Mouse (Mus musculus): ENCODE measurements around the gene Fbh1. TPM values are rescaled to one million over a fixed set of nuclear protein-coding genes. Genes with fewer than 3 reads are reported as not detected.

Fbh1 gene
- 10 to 100 TPM; 32.8 to 38.9 TPM for total RNA-seq (2021)
- long read RNA-seq, experiment 1, transcript Fbh1-201 (21 exons, 3,567 nt): major isoform, 25 of 56 reads
- long read RNA-seq, experiment 1, partial matches to known transcripts: 6 of 56 reads
- long read RNA-seq, experiment 1, other reads (novel, unspliced or antisense): 25 of 56 reads
- long read RNA-seq, experiment 2, transcript Fbh1-201 (21 exons, 3,567 nt): major isoform, 30 of 63 reads
- long read RNA-seq, experiment 2, partial matches to known transcripts: 4 of 63 reads
- long read RNA-seq, experiment 2, other reads (novel, unspliced or antisense): 29 of 63 reads

DNA sequence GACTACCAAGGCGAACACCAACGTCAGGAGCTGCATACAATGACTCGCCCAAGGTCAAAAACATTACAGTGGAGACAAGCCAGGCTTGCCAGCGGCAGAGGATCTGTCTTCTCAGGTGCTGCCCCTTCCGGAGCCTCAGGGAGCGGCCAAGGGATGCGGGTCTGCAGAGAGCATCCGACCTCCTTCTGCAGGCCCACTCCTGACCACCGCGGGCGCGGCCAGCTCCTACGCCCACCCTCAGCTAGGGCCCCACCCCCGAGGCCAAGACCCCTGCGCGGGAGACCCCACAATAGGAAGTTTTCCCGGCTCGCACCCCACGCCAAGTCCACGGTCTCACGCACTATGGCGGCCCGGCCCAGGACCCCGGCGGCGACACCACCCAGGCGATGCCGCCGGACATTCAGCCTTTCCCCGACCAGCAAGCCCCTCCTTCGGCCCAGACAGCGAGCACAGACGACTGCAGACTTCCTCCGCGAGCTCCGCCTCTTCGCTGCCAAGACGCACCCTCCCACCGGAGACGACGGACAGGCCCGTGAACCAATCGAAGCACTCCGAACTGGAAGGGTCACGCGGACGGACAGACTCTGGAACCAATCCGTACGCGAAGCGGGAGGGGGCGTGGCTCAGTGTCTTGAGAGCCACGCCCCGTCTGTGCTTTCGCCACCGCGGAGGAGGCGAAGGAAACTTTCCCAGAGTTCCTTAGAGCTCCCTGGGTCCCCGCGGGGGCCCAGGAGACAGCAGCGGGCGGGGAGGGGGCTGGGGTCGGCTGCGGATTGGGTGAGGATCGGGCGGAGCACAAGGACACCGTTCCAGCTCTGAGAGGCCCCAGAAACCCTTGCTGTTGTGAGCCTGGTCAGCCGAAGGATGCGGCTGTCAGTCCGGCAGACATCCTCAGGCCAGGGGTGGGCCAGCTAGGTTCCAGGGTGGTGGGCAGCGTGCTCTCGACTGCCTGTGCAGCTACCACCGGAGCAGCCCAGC is at the start of gene Fbh1, which contains the start of gene Ankrd16:
Gene Fbh1, minus strand, starts transcription at position 492 of the 978 bp plus-strand sequence.
Gene Ankrd16, plus strand, starts transcription at position 786 of the 978 bp plus-strand sequence.
- DNase-seq: peak; percentile 100
- intact Hi-C loops (cut with DNase I; ENCODE audit: low total_unique reads): no loop called here

DNA sequence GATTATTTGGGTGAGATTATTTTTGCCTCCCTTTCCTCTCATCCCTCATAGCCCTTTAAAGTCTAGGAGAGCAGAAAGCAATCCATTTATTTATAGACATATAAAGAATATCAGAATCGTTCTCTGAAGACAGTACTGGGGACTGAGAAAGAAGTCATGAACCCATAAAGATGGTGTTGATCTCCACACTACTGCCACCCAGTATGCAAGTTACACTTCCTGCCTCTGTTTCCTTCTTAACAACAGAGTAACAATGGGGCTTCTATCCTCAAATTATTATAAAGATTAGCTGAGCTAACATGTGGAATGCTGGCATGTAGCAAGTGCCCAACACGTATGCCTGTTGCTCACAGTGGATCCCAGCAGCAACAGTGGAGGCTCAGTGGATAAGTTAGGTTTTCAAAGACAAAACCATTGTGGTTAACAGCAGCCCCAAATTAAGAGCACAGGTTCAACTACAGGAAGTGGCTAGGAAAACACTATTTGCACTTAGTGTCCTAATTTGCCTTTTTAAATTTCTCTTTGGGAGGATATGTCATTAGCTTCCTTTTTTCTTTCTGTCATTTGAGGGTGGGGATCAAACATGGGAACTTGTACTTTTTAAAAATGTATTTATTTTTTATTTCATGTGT is 24.0 kb upstream of the Fbh1 start:
- no peak for DNase-seq
- intact Hi-C loops (cut with DNase I; ENCODE audit: low total_unique reads): no loop called here

DNA sequence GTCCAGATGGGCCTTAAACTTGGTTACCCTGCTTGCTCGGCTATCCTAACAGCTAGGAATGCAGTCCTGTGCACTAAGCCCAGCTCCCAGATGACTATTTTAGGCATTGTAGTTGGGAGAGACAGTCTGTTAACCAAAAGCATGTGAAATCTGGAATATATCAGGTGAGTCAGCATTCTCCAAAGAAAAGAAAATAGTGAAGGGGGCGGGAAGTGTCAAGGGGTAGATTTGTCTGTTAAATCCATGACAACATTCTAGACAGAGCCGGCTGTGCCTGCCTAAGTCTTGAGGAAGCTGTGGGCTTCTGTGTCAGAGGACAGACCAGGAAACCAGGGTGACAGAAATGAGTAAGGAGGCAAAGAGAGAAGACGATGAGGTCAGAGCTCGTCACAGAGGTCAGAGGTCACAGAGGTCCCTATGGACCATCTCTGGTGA is 20.6 kb upstream of the Fbh1 start:
- no peak for DNase-seq
- intact Hi-C loops (cut with DNase I; ENCODE audit: low total_unique reads): no loop called here

DNA sequence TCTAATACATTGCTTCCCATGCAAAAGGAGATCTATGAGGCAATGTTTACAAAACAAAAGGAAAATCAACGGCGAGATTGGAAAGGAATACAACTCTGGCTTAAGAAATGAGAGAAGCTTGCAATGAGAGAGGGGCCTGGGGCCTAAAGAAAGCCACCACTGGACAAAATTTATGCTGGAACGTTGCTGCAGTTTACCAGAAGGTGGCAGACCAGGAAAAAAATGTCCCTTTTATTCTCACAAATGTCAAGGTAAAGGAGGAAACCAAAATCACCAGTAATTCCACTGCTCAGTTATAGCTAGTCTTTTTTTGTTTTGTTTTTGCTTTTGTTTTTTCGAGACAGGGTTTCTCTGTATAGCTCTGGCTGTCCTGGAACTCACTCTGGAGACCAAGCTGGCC is 17.3 kb upstream of the Fbh1 start:
- DNase-seq: no peak
- intact Hi-C loops (cut with DNase I; ENCODE audit: low total_unique reads): no loop called here

DNA sequence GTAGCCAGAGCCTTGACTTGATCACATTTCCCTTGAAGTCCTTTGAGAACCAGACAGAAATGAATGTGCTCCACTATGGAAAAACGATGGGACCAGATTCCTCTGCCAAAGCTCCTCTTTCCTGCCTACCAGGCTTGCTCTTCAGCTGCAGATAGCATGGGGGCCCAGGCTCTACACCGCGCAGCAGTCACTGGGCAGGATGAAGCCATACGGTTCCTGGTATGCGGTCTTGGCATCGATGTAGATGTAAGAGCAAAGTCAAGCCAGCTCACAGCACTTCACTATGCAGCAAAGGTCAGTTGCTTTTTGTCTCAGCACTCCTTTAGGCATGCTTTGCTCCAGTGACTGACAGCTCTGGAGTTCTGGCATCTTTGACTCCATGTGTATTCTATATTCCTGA is 6.8 kb upstream of the Fbh1 start:
- intact Hi-C loops (cut with DNase I; ENCODE audit: low total_unique reads): no loop called here
- no peak for DNase-seq

DNA sequence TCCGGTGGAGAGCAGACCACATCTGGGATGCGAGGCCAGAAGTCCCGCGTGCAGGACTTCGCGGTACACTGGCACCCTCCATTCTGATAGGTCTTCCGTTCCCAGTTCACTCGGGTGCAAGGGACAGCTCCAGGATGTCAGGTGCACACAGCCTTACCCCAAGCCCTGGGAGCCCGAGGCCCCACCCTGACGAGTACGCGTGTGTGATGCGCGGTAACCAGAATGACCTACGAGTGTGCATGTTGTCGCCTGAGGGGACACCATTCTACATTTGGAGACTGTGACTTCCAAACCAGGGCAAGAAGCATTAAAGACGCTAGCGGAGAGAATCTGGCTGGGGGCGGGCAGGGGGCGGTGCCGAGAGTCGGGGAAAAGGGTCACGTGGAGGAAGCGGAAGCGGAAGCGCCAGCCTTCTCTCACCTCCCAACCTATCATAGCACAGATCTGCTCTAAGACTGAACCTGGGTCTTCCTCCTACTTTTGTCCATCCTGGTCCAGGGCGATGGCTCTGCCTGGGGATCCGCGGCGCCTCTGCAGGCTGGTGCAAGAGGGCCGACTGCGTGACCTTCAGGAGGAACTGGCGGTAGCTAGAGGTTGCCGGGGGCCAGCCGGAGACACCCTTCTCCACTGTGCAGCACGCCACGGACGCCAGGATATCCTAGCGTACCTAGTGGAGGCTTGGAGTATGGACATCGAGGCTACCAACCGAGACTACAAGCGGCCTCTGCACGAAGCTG is 873 bp upstream of the Fbh1 start:
- intact Hi-C loops (cut with DNase I; ENCODE audit: low total_unique reads): no loop called here
- peak; percentile 87 for DNase-seq

DNA sequence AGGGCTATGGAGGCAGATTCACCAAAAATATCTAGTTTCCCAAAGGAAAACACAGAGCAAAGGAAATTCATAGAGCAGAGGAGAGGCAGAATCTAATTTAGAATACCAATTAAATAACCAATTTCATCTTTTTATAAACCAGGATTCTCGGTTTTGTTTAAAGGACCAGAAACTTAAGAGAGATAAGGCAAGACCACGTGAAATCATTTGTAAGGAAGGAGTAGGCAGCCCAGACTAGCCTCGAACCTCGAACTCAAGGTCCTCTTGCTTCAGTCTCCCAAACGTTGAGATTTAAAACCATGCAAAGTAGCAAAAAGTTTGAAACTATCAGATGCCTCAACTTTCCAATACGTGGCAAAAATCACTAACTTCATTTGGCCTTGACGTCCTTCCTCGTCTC is 967 bp downstream of the Fbh1 start:
- intact Hi-C loops (cut with DNase I; ENCODE audit: low total_unique reads): no loop called here

DNA sequence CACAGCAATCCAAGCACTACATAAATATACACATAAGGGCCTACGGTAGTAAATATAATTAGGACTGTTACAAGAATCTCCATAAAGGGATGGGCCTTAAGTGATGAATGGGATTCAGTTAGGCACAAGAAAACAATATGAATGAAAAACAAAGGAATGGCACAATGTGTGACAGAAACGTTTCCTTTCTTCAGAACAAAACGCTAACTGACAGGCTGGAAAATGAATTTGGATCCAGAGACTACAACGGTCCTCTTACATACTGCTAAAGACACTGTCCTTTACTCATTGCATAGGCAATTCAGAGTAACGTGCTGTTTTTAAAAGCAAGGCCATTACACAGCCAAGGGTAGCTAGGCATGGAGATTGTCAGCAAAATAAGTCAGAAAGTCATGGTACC is 2.3 kb downstream of the Fbh1 start:
- intact Hi-C loops (cut with DNase I; ENCODE audit: low total_unique reads): no loop called here
- DNase-seq: no peak

More for the DNA sequence above, 967 bp downstream of the Fbh1 start:
- no peak for DNase-seq

DNA sequence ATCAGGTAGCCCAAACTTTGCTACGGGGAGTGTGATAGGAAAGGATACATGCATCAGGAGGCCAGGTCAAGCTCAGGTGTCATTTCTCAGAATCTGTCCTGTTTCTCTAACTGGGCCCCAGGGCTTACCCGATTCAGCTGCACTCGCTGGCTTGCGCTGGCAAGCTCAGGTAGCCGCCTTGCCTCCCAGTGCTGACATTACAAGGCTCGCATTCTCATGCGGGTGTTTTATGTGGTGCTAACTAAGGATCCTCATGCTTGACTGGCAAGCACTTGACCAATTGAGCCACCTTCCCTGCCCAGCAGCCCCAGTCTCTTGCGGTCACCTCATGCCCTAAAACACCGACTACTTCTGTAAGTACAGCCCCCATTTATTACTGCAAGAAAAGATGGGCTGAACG is 3.0 kb downstream of the Fbh1 start:
- intact Hi-C loops (cut with DNase I; ENCODE audit: low total_unique reads): no loop called here
- peak; percentile 19 for DNase-seq

DNA sequence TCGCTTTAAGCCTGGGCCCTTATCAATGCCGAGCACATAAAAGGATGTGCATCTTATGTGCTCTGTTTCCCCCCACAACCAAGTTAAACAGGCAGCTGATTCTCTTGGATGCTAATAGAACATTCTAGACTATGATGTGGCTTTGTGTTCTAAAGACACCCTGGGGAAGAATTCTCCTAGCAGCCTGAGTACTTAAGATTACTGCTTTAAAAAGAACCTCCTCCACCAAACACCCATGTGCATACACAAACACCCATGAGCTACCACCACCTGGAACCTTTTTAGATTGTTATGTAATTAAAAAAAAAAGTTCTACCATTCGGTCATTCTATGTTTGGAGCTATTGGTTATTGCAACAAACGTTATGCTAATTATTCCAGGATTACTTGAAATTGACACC is 5.0 kb downstream of the Fbh1 start:
- intact Hi-C loops (cut with DNase I; ENCODE audit: low total_unique reads): no loop called here
- no peak for DNase-seq

DNA sequence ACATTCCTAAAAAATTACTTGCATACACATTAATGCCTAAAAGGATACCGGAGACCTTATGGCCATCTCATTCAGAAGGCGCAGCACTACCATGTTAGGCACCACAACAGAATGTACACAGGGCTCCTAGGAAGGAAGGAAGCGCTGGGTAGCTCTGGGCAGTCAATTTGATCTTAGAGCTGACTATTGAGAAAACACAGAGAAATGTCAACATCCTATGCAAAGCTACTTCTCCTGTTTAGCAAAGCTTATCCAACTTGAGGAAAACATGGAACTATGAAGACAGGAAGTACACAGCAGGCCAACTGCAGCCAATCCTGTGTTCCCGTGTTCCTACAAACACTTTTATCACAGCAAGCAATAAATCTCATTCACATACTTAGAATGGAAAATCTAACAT is 5.7 kb downstream of the Fbh1 start:
- no peak for DNase-seq
- intact Hi-C loops (cut with DNase I; ENCODE audit: low total_unique reads): no loop called here

DNA sequence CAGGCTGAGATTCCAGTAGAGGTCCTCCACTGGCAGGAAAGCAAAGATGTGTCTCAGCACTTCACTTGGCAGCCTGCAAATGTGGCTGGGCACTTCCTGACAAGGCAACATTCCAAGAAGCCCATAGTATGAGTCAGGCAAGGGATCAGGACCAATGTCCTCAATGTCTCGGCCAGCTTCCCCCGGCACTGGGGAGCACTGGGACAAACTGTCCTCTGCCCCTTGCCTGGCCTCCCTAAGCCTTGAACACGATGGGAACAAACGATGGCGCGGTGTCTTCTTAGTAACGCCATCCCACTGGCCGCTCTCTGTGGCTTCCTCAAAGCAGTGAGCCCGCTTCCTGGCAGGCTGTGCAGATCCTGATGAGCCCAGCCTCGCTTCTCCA is 10.2 kb downstream of the Fbh1 start:
- DNase-seq: peak; percentile 23
- intact Hi-C loops (cut with DNase I; ENCODE audit: low total_unique reads): no loop called here

DNA sequence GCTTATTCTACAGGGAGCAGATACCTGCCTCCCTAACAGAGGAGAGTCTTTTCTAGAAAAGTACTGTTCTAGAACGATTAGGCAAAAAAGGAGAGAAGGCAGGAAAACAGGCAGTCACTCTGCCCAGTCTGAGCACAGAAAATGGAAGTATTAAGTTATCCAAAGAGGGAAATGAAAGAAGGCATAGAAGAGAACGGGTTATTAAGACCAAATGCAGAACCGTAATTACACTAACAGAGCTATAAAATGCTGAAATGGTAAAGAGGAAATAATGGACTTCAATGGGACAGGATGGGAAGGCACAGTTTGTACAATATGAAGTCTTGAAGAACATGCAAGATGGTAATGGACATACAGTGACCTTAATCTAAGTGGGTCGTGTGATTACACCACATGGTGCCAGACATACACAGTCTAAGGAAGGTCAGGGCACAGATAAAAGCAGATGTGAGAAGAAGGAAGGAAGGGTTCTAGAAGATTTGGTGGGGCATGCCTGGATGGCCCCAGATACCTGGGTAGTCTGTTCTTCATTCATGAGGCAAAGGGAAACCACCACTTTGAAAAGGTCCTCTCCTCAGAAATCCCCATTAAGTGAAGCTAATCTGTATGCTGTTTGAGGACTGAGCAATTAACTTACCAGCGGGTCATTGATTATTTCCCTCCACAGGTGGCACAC is 10.8 kb downstream of the Fbh1 start:
- intact Hi-C loops (cut with DNase I; ENCODE audit: low total_unique reads): no loop called here
- no peak for DNase-seq

DNA sequence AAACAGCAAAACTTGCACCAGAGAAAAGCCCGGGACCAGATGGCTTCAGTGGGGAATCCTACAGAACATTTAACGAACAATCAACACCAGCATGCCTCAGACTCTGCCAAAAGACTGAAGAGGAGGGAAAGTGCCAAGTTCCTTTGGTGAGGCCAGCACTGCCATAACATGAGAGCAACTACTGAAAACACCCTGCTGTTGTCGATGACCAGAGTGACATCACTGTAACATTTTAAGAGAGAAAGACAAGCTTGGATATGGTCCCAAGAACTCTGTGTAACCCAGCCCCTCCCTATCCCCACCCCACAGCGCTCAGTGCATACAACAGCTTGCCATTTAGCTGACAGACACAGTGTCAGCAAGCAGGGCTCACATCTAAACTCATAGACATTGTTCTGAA is 11.7 kb downstream of the Fbh1 start:
- intact Hi-C loops (cut with DNase I; ENCODE audit: low total_unique reads): no loop called here
- DNase-seq: no peak

DNA sequence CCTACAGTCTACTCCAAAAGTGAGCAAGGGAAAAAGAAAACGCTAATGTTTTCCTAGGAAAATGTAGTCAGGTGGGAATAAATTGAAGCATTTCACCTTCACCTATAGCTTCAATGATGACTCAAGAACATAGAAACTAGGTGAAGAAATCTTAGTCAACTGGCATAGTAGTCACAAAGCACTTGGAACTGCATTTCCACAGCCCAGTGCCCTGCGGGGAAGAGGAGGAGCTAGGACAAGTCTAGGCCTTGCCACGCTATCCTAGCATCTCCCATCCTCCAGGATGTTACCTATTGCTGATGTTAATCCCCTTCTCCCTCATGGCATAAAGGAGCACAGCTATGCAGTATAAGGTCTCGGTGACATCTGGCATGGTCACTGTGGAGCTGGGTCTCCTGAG is 14.8 kb downstream of the Fbh1 start:
- DNase-seq: no peak
- intact Hi-C loops (cut with DNase I; ENCODE audit: low total_unique reads): no loop called here

DNA sequence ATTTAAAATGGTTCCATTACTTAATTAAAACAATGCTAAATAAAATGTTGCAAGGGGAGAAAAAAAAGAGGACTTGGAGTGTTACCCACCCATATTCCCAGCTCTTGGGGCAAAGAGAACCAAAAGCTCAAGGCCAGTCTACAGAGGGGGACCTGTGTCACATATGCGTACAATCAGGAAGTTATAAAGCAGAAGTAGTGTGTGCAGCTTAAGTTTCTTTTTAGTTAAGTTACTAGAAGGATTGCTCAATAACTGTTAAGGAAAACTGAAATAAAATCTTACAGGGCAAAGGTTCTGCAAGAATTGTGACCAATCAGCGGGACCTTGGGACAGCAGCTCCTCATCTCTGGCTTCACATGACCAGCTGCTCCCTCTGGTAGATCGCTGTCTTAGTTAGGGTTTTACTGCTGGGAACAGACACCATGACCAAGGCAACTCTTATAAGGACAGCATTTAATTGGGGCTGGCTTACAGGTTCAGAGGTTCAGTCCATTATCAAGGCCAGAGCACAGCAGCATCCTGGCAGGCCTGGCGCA is 37.8 kb downstream of the Fbh1 start:
- no peak for DNase-seq
- intact Hi-C loops (cut with DNase I; ENCODE audit: low total_unique reads): no loop called here

DNA sequence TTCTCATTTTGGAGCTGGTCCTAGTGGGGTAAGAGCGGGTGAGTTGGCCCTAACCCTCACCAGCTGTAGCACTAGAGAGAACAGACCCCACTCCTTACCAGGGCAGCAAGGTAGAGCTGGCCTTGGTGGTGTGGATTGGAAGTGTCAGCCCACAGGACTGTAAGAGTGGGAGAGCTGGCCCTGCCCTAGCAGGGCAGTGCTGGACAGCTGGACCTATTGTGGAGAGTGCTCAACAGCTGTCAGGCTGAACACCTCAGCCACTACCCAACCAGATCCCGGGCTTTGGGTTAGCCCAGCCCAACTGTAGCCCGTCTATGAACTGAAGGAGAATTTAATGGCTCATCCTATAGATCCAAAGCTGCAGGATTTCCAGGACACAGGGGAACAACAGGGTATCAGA is 38.6 kb downstream of the Fbh1 start:
- DNase-seq: no peak
- intact Hi-C loops (cut with DNase I; ENCODE audit: low total_unique reads): no loop called here

DNA sequence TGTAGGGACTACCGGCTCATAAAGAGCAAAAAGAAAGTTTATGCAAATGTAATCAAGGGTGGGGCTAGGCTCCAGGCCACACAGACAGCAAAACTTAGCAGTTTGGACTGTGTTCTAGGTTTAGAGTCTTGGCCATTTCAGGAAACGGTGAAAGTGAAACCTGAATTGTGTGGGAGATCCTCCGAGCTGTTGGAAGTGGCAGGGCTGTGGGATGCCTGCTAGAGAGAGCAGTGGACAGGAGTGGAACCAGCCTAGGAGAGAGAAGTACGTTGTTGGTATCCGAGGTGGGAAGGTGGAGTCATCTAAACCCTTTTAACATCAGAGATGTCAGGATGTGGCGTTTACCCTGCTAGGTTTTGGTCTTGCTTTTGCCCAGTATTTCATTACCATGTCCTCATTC is 41.5 kb downstream of the Fbh1 start:
- intact Hi-C loops (cut with DNase I; ENCODE audit: low total_unique reads): no loop called here
- no peak for DNase-seq

DNA sequence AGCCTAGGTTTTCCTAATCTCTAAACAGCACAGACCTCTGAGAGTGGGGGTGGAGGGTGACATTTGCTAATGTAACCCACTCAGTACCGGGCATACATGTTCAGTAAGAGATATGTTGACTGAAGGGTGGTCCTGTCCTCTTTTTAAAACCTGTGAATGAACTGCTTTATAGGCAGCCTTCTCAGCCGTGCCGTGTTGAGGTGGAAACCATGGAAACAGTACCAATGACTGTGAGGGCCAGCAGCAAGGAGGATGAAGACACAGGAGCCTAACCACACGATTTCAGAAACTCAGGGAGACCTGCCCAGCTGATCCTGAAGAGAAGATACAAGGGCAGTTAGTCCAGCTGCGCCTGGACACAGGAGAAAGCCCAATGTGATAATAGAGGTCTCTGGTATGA is 44.4 kb downstream of the Fbh1 start:
- intact Hi-C loops (cut with DNase I; ENCODE audit: low total_unique reads): no loop called here
- no peak for DNase-seq

Measured in gastrocnemius, postnatal 14 days (tissue).